Mouse (Mus musculus): ENCODE results near the gene Pbx1.

Pbx1 gene

DNA sequence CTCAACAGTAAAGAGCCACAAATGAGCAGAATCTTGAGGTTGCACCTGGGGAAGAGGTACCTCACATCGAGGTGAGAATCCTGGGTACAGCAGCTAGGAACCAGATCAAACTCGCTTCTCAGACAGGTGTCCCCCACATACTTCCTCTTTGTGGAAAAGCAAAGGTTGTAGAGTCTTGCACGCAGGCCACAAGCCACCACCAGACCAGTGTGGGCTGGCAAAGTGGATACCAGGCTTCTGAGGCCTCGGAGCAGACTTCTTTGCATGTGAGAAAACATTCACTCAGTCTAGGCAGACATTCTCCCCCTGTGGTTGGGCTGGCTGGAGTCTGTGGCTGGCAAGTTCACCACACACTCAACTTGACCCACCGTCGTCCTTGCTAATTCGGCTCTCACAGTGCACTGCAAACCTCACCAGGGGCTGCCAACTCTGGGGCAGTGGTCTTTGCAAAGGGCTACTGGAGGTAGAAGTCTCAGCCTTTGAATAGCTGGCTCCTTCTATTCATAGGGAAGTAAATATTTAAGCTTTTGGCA, 206.4 kb downstream of the Pbx1 start:
- DNase-seq (ENCODE audit: low spot score) = no peak

DNA sequence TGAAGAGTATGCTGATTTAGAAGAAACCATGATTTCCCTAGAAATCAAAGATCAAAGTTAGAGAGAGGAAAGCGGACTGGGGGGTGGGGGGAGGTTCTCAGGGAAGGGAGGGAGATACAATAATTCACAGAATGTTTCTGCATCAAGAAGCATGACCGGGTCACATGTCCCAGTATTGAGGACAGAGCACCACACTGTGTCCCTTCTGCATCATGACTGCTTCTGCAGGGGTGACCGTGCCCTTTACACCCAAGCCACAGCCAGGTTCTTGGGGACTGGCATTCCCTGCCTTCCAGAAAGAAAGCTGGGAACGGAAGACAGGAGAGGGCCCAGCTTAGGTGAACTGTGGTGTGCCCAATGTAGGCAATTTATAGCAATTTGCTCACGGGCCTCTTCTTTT, 207.9 kb downstream of the Pbx1 start:
- no peak for DNase-seq (ENCODE audit: low spot score)

DNA sequence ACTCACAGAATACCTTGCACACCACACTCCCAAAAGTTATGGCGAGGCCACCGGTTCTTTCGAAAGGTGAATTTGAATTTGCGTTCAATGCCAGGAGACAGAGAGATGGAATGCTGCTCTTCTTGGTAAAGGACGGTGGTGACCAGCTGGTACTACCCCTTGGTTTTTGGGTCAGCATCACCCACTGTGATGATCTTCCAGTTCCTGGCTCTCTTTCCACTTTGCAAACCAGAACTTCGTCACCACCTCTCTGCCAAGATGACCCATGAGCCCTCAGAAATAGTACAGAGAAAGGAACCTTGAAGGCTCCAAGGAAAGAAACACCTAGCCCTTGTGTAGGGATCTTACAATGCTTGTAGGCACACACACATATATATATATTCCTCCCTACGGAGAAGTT, 209.3 kb downstream of the Pbx1 start:
- no peak for DNase-seq (ENCODE audit: low spot score)

DNA sequence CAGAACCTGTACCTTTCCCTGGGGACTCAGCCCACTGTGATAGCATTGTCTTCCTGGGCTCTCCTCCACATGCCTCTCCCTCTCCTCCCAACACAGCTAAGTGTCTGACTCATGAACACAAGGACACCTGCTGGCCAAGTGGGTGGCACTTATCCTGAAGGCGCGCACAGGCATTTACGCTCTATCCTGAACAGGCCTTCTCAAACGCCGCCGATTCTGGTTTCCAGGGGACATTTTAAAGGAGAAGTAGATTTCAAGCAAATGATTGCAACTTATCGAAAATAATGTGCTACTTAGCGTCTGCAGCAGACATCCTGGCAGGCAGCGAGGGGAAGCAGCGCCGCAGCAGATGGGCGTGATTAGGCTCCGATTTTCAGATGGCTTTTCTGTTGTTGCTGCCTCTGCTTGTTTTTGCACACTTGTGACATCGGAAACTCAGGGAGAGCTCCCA, 211.0 kb downstream of the Pbx1 start:
- no peak for DNase-seq (ENCODE audit: low spot score)

DNA sequence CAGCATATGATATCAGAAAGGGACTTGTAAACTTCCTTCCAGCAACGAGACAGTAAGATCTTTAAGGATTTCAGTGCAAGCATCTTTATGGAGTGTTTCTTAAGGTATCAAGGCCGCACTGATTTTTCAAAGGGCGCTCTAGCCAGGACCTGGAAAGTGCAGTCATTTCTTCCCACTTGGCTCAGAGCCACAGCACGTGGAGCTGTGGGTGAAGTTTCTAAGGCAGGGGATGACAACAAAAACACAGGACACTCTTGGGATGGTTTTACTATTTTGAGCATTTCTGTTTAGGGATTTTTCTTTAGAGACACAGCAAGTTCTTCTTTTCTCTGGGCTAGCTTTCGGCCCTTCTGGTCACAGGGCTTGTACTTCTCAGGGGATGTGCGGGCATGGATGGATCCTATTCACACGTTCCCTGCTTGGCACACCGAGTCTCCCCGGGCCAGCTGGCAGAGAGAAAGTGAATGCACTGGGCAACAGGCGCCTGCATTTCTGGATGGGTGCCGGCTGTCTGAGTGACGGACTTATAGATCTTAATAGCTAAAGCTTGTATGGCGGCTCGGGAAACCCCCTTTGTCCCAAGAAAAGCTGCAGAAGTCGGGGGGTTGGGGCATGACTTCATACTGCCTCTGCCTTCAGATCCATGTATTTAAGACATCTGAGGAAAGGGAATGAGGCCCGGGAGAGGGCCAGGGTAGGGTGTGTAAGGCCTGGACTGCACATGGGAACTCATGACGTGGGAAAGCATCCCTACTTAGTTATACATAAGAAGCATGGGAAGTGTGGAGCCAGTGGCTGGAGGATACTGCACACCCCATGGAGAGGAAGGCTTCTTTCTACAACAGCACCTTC, 215.9 kb downstream of the Pbx1 start:
- no peak for DNase-seq (ENCODE audit: low spot score)

DNA sequence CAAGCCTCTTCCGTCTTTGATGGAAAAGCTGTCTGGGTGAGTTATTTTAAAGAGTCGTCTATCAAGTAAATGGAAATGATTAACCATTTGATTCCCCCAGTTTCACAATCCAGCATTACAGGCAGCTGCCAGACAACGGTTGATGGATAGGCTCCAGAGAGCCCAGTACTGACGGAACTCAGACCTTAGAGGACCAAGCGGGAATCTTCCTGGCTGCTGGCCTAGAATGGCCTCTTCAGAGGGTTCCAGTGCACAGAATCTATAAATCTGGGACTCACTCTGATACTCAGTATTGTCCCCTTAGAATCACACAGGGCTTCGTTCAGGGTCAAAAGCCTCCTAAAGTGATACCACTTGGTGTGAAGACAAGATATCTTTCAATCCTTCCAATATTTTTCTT, 216.6 kb downstream of the Pbx1 start:
- no peak for DNase-seq (ENCODE audit: low spot score)

DNA sequence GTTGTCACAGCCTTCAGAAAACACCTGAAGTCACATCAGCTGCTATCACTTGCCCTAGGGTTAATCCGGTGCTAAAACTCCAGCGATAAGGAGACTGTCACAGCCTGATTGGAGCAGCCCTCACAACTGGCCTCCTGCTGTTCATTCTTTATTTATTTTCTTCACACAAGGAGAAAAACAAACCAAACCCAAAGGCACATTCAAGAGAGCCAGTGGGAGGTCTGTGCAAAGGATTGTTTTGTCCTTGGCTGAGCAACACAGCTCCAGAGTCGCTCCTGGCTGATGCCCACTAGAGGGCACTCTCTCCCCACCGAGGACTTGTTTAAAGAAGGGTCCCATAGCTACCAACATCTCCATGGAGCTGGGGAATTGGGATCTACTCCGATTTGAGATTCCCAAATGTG, 218.0 kb downstream of the Pbx1 start:
- DNase-seq (ENCODE audit: low spot score) = peak; percentile 53

DNA sequence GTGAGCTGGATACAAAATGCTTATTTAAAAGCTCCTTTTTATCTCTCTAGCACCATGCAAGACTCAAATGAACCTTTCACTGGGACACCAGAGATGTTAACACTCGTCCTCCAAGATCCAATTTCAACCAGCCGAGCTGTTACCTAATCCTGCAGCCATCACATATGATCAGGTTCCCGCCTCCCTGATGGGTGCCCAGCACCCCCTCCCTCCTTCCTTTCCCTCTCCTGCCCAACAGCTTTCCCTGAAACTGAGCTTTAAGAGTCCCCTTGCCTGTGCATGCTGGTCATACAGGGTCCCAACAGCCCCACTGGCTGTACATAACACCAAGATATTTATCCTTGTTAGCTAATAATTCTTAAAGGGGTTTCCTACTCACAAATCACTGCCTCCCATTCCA, 218.5 kb downstream of the Pbx1 start:
- no peak for DNase-seq (ENCODE audit: low spot score)

DNA sequence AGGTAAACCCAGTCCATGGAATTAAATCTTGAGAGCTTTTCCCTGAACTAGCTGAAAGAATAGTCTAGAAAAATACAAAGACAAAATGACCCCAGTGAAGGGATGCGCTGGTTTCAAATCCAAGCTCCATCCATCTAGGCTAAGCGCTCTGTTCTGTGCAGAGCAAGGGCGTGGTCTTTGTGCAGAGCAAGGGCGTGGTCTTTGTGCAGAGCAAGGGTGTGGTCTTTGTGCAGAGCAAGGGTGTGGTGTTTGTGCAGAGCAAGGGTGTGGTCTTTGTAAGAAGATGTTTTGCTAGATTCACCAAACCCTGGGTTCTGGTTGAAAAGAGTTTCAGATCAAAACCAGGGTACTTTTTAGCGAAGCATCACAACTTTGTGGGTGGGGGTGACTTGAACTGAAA, 221.7 kb downstream of the Pbx1 start:
- DNase-seq (ENCODE audit: low spot score) = no peak

DNA sequence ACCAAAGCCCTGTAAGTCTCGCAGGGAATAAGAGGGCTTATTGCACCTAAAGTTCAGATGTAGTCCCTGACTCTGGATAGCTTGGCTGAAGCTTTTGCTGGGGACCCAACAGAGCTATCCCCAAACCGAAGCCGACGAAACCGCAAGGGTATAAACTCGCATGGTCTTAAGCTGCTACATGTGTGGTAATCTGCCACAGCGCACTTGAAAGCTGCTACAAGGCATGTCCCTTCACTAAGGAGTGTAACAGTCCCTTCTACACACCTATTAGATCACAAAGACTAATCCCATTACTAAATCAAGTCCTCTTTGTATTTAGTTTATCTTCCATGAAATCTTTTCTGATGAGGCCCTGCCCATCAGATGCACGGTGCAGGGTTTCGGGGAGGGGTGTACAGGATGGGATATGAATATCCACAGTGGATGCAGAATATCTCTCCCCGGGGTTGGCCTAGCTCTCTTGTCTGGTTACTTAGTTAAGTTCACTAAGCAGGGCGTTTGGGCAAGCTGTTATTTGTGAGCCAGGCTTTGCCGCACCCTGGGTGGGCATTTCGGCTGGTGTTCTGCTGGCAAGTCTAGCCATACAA, 231.4 kb downstream of the Pbx1 start:
- no peak for DNase-seq (ENCODE audit: low spot score)

DNA sequence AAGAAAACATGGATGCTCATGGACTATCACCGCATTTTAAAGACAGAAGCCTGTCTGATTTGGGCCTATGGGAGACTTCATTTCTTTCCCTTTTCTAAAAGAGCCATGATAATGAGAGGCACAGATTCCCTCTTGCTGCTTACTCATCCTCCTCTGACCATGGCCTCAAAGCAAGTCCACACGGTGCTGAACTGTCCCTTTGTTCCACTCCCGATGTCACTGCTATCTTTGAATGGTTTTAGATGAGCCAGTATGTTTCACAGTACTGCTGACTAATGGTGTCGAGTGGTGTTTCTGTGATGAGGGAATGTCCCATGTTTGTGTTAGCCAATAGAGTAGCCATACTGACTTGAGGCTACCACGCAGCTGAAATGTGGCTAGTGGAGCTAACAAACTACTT, 233.8 kb downstream of the Pbx1 start:
- no peak for DNase-seq (ENCODE audit: low spot score)

DNA sequence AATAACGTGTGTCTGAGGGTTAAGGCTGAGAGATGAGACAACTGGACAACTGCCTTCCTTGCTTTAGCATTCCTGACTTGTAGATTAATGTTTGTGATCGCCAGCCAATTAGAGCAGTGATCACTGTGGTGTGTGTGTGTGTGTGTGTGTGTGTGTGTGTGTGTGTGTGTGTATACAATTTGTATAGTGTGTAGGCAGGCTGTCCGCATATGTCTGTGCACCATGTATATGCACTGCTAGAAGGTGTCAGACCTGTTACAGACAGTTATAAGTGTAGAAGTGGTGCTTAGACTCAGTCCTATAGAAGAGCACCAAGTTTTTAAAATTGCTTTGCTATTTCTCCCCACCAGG, 234.2 kb downstream of the Pbx1 start:
- no peak for DNase-seq (ENCODE audit: low spot score)

DNA sequence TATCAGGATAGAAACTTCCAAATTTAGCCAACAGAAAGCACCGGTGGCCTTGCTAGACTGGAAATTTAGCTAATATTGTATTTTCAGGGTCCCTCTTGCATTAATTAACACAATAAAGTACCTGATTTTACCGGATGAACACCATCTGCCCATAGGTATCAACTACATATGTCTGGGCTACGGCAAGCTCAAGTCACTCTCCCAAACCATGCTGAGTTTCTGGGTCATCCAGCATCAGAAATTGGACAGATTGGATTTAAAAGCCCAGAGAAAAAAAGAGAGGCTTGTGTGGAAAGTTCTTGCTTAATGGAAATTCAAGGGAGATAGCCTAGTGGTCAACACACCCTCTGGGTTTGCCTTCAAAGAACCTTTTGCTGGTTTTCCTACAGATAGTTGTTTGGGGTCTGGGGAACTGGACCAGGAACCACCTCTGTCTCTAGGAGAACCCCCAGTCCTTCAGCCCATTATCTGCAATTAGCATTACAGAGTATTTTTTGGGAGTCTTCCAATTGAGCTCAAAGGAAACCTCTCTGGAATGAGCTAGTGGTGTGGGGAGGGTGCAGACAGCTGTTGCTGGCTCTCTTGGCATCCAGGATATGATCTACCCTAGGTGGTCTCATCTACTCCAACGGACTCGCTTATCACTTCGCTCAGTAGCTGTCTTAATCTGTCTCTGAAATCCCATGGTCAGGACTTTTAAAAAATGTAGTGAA, 234.7 kb downstream of the Pbx1 start:
- DNase-seq (ENCODE audit: low spot score) = no peak

DNA sequence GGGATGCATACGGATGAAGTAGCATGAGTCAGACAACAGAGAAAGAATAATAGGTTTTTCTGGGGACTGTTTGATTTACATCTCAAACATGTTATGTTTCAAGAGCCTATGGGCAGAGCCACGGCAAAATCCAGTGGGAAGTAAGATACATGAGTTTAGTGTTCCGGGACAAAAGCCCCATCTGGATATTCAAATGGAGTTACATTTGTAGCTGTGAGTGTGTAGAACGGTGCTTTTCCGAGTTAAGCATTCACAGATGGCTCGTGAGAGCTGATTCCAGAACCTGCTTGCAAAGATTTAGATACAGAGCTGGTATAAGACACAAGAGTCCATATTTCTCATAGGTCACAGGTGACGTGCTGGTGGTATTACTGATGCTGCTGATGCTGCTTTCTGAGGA, 238.7 kb downstream of the Pbx1 start:
- no peak for DNase-seq (ENCODE audit: low spot score)

DNA sequence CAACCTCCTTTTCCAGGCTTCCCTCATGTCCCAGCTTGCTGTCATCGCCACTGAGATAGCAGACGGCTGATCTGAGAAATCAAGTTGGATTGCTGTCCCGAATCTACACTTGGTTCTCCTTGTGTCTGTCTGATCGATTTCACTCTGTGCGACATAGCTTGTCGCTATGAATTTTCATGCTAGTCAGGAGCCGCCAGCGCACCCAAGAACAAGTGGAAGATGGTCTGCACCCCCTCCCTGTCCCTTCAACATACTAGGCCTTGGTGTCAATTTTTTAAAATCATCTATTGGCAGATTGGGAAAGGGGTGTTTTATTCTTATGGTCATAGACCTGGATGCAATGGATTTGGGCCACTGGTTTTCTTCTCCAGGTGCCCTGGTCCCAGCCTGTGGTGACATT, 249.3 kb downstream of the Pbx1 start:
- DNase-seq (ENCODE audit: low spot score) = no peak

DNA sequence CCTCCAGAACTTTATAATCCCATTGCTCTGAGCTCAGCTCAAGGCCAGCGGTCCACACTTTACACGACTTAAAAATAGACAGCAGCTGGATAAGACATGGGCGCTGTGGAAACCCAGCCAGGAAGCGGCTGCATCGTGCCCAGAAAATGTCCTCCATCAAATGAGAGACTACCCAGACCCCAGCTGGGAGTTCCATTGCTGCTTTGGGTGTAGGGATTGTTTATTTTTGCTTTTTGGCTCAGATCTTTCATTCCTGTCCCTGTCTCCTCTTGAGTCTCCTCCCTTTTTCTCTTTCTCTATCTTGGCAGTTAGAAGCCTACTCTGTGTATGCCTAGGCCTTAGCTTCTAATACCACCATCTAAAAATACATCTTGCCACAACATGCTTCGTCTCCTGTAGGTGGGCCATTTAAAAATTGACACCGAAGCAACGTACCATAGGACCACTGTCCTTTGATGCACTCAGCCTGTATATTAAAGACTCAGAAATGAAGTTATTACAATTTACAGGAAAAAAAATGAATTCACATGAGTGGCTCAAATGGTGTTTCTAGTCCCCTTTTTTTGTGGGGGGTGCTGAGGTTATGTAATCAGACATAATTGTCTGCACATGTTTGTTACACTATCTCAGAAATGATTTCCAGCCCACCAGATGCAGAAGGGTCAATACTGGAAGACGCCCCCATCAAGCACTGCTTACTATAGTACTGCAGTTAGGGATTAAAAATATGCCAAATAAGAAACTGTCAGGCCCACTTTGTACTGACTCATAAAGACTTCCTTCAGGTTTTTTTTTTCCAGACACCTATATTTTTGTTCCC, 251.2 kb downstream of the Pbx1 start:
- DNase-seq (ENCODE audit: low spot score) = peak; percentile 8

DNA sequence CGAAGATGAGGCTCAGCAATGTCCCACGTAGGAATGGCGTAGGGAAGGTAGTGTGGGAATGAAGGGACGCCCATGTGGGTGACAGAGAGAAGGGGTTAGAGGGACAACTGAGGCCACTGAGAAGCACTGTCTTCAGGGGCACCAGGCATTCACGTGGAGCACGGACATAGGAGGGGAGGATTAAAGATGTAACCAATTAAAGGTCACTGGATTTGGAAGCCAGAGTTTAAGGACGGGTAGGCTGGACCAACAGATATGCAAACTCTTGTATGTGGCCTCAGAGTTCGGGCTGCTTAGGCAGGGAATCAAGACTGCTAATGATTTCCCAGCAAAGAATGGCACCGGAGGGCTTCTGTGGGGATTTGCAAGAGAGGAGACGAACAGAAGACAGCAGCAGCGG, 252.4 kb downstream of the Pbx1 start:
- no peak for DNase-seq (ENCODE audit: low spot score)

DNA sequence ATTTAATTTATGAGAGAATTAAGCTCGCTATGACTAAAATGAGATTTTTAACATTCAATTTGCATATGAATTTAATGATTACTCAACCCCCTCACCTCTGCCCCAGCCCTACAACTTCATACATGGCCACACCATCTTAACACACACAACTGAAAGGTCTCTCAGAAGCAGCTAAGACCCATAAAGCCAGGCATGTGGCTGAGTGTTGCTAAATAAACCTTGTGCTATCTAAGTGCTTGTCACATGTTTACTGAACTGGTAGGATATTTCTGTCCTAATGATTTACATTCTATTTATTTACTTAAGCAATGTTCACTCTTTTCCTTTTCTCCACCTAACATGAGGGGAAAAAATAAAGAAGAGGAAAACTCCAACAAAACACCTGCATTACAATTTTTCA, 253.5 kb downstream of the Pbx1 start:
- DNase-seq (ENCODE audit: low spot score) = no peak

DNA sequence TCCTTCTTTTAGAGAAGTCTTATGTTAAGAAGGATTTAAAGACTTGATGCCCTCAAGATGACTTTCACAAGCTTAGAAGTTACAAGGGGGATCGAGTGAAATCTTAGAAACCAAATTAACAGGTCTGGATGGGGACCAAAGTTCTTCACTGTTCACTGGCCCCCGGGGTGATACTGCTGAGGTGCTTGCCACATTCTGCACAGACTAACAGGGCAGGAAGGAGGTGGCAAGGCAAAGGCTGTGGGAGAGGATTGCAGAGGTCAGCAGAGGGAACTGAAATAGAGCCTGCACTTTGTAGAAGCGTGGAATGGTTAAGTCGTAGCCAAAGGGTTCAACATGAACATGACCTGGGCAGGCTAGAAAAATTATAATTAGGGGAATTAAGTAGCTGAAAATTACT, 256.5 kb downstream of the Pbx1 start:
- DNase-seq (ENCODE audit: low spot score) = no peak

DNA sequence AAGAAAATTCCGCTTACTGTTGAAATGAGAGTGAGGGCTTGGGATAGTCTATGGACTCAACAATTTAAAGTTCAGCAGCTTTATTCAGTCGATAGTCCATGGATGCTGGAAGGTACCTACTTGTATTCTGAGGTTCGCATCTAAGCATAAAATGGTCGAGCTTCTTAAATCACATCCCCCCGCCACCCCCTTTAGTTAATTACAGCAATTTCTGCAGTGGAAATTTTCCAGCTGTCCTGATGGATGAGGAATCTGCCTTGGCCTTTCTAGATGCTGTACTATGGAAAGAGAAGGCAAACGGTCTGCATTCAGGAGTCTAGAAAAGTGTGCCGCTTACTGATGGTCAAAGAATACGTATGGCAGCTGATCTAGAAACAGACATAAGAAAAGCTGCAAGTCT, 262.3 kb downstream of the Pbx1 start:
- DNase-seq (ENCODE audit: low spot score) = no peak

DNA sequence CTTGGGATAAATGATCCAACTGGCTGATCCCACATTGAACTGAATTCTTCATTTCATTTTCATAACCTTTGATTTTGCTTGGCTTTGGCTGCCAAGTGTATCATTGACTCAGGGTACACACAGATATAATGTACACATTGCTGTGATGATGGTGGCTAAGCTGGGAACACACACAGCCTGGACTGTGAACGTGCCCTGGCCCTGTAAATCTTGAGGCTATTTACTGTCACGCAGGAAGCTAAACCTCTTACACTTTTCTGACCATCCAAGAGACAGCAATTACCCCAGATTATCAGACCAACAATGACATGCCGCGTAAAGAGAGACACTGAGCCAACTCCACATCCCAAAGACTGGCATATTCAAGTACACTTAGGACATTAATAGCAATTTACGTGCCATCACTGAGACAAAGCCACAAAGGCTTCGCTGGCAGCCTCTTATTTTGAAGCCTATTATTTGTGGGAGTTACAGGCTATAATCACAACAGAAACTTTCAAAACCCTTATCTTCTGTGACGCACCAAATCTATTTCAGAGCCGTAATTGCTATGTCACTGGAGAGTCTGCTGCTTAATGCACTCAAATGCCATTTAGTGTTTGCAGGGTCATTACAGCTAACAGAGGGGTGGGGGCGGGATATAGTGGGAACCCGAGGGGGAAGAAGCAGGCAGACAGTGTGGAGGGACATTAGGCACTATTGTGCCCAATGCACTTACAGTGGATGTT, 262.9 kb downstream of the Pbx1 start:
- DNase-seq (ENCODE audit: low spot score) = no peak

DNA sequence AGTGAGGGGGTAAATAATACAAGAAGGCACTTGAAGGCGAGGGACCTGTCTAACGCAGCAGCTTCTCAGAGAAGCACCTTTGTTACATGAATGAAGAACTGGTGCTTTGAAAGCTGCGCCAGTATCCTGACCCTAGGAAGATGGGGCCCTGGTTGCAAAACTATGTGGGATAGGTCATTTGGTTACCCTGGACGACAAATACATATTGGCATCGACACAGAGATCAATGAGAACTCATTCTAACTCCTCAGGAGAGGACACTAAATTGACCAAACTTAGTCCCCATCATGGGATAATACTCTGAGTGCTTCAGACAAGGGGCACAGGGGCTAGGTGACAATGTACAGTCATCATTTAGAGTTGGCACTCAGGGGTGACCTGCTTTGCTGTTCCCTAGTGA, 264.3 kb downstream of the Pbx1 start:
- no peak for DNase-seq (ENCODE audit: low spot score)

Measured in yolk sac, embryonic 10.5 days (tissue).